Mouse (Mus musculus) left cerebral cortex, adult 18-20 months (tissue): Measurements from ENCODE around the gene Rpl35. TPM values are rescaled to one million over a fixed set of nuclear protein-coding genes. Genes with fewer than 3 reads are reported as not detected.

Experiments
- total RNA-seq, 2 experiments: library from RNA; stranded (reverse); gene quantifications; 2 replicates each; pipeline ENCODE4 v1.2.3; 2021

Gene Rpl35
- total RNA-seq, 2 experiments from 2014 or later = 265 to 280 TPM

Other genes with a start within 250 kb of the Rpl35 start
- gene Nr6a1, start 77.9 kb downstream of the Rpl35 start, total RNA-seq = 10 to 100 TPM; 10.7 to 11.9 TPM
- gene Olfml2a, start 73.6 kb downstream of the Rpl35 start, total RNA-seq = 1 to 10 TPM; 2.3 to 2.9 TPM
- under 1 TPM; 0.44 to 0.47 TPM for gene Wdr38, start 8.1 kb downstream of the Rpl35 start, total RNA-seq
- gene Arpc5l, start 276 bp downstream of the Rpl35 start, total RNA-seq = 100 to 1,000 TPM; 102 to 109 TPM
- gene Golga1, start 59.9 kb upstream of the Rpl35 start, total RNA-seq = 10 to 100 TPM; 28.3 to 32.2 TPM
- gene Scai, start 185.1 kb upstream of the Rpl35 start, total RNA-seq = 10 to 100 TPM; 54.3 to 58.3 TPM
- gene Ppp6c, start 220.8 kb upstream of the Rpl35 start, total RNA-seq = 10 to 100 TPM; 67.1 to 68.0 TPM